Mouse (Mus musculus) limb, embryonic 15.5 days (tissue): ENCODE measurements around the gene Zfhx2. TPM values are rescaled to one million over a fixed set of nuclear protein-coding genes. Genes with fewer than 3 reads are reported as not detected.
A peak's percentile ranks its signal among the peaks of the same experiment; 100 is the strongest.

Experiments used
- ATAC-seq: fragments of 200-750 bp; cut with Nextera tagmentation; 2 replicates; pipeline ENCODE4 v1.8.0; 2017; ENCODE audit warnings: low read depth, moderate TSS enrichment; ENCODE audit not compliant: insufficient number of reproducible peaks, low FRiP score, low TSS enrichment
- H3K27ac ChIP-seq: fragments of 300-500 bp; sonication (generic); 2 replicates; pipeline ENCODE4 v1.5.1; 2015; ENCODE audit warnings: moderate library complexity, mild to moderate bottlenecking, inconsistent platforms
- H3K27me3 ChIP-seq: fragments of 300-500 bp; sonication (generic); 2 replicates; pipeline ENCODE4 v1.6.1; 2015; ENCODE audit warnings: inconsistent platforms
- H3K36me3 ChIP-seq: fragments of 300-500 bp; sonication (generic); 2 replicates; pipeline ENCODE4 v1.6.1; 2015; ENCODE audit warnings: inconsistent platforms
- H3K4me1 ChIP-seq: fragments of 300-500 bp; sonication (generic); 2 replicates; pipeline ENCODE4 v1.6.1; 2015; ENCODE audit warnings: inconsistent platforms
- H3K4me2 ChIP-seq: fragments of 300-500 bp; sonication (generic); 2 replicates; pipeline ENCODE4 v1.6.1; 2015; ENCODE audit warnings: mild to moderate bottlenecking, inconsistent platforms
- H3K4me3 ChIP-seq: fragments of 300-500 bp; sonication (generic); 2 replicates; pipeline ENCODE4 v1.5.1; 2015; ENCODE audit warnings: mild to moderate bottlenecking, inconsistent platforms
- H3K9ac ChIP-seq: fragments of 300-500 bp; sonication (generic); 2 replicates; pipeline ENCODE4 v1.6.1; 2015; ENCODE audit warnings: inconsistent platforms
- H3K9me3 ChIP-seq: fragments of 300-500 bp; sonication (generic); 2 replicates; pipeline ENCODE4 v1.6.1; 2016; ENCODE audit warnings: inconsistent platforms
- WGBS: fragments of 180-500 bp; shearing (Covaris S2); methylation state at CpG from one replicate; pipeline ENCODE4 v1.1.7; 2015; 5-methylcytosine and 5-hydroxymethylcytosine counted together
- polyA plus RNA-seq: library from polyadenylated mRNA; unstranded; fragments of >200 nt; fragmentation: Nextera tagmentation; extraction: Ambion mirVana; gene quantifications from 2 replicates; pipeline ENCODE4 v1.2.1, GENCODE M21; 2015

Zfhx2 gene
- polyA plus RNA-seq, 1 experiment from 2014 or later = 4.8 TPM

DNA sequence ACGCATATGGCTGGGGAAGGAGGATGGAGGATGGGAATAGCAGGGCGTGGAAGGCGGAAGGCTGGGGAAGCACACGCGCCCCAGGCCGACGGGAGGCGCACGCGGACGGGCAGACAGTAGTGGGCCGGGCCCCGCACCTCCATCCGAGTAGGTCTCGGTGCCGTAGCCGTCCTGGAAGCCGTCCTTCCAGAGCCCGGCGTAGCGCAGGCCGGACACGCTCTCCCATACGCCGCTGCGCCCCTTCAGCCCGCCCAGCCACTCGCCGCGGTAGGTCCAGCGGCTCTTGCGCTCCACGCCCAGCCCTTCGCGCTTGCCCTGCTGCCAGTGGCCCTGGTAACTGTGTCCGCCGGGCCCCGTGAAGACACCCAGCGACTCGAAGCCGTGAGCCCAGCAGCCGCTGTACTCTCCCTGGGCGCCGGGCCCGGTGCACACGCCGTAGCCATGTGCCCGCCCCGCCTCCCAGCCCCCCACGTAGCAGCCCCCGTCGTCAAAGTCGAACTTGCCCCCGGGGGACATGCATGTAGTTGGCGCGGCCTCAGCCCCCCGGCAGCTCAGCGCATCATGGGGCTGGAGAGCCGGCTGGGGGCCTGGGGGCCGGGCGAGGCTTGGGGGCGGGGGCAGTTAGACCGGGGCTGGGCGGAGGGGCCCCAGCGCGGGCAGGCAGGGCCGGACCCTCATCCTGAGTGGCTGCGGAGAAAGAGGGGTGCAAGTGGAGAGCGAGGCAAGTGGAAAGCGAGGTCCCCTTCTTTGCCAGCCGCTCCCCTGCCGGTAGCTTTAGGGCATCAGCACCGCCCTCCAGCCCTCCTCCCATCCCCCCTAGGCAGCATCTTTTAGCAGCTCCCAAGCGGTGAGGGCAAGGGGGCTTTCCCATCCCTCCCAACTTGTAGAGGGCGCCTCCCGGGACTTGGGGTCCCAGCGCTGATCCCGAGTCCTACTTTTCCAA lies 22.9 kb upstream of the Zfhx2 start:
- no peaks in the 10 kb centered on the region for H3K9me3 ChIP-seq
- peak; percentile 45 for ATAC-seq
- H3K4me3 ChIP-seq = peak overlapping the region; percentile 54
- H3K9ac ChIP-seq = peak overlapping the region; percentile 44
- H3K4me2 ChIP-seq = peak overlapping the region; percentile 100
- peaks cover 36% of the 10 kb centered on the region for H3K4me1 ChIP-seq
- no peaks in the 10 kb centered on the region for H3K36me3 ChIP-seq
- H3K27ac ChIP-seq = no peak overlapping the region
- peaks cover 69% of the 10 kb centered on the region for H3K27me3 ChIP-seq
- under 1% methylated on average over 71 of the region's 78 CpGs for WGBS

DNA sequence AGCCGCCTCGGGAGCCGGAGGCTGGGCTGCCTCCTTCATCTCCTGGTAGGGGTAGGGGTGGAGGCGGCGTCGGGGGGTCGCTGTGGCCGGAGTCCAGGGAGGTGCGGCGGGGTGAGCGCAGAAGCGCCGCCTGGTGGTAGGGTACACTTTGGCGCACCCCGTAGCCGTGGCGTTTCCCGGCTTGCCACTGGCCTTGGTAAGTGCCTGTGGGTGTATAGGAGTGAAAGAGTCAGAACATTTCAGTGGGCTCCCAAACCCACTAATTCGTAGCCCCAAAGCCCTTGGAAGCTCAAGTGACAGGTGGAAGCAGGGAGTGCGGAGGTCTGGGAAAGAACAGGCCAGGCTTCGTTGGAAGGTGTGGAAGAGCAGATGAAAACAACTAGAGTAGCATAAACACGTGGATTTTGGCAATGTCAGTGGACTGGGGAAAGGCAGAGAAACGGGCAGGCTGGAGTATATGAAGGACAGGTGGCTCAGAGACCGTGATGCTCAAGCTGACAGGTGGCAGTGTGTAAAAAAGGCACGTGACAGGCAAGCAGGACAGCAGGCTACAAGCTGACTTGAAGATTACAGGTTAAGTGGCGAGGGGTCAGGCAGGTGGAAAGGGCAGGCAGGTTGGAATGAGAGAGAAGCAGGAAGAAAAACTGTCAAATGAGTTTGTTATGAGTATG lies 22.0 kb upstream of the Zfhx2 start:
- Histone ChIP-seq H3K9me3 (no peaks in the 10 kb centered on the region), H3K4me2 (peak overlapping the region; percentile 100), H3K27me3 (peaks cover 77% of the 10 kb centered on the region), H3K36me3 (no peaks in the 10 kb centered on the region), H3K9ac (no peak overlapping the region), H3K4me3 (peak overlapping the region; percentile 54), H3K27ac (no peak overlapping the region), H3K4me1 (peaks cover 45% of the 10 kb centered on the region)
- no peak for ATAC-seq
- WGBS = 8% methylated on average over 26 of the region's 26 CpGs

DNA sequence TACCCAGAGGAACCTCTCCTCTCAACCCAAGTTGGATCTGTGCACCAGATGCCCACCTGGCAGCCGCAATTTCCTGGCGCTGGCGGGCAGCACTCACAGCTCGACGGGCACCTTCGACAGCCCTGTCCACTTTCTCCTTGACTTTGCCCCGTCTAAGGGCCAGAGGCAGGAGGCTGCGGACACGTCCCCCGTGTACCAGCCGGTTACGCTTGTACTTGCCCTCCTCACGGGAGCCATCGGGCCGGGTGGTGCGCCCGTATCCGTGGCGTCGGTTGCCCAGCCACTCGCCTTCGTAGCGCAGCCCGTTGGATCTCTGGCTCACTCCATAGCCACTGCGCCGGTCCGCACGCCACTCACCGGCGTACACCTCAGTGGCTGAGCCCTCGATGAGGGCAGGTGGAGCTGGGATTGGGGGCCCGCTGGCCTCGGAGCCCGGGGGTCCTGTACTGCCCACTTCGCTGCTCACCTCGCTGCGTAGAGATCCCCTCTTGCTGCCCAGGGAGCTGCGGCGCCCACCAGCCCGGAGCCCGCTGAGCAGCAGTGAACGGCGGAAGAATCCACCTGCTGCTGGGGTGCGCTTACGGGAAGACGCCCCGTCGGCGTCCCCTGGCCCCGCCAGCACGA lies 21.3 kb upstream of the Zfhx2 start:
- H3K4me1 ChIP-seq = peaks cover 51% of the 10 kb centered on the region
- no peaks in the 10 kb centered on the region for H3K9me3 ChIP-seq
- H3K9ac ChIP-seq = no peak overlapping the region
- 0 out of 2 replicates have a peak overlapping the region, but pooled peaks have one; percentile 5 for H3K4me2 ChIP-seq
- no peaks in the 10 kb centered on the region for H3K36me3 ChIP-seq
- no peak overlapping the region for H3K27ac ChIP-seq
- H3K27me3 ChIP-seq = peaks cover 77% of the 10 kb centered on the region
- ATAC-seq = no peak
- 67% methylated on average over 51 of the region's 51 CpGs for WGBS
- peak overlapping the region; percentile 54; the same call in 1 of the 2 replicates for H3K4me3 ChIP-seq

DNA sequence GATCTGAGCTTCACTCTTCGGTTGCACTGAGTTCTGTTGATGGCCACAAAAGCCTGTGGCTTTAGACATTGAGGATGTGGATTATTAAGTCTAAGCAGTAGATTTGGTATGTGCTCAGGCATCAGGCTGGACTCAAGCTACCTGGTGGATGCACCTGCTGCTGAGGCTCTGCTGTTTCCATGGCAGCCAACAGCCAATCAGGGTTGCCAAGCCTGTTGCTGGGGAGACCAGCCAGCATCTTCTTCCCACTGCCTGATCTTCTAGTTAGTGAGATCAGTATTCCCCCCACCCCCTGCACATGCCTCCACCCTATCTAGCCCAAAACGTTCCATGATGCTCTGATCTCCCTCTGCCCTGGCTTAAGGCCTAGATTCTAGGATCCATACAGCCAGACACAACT lies 19.6 kb upstream of the Zfhx2 start:
- no peak overlapping the region for H3K27ac ChIP-seq
- no peaks in the 10 kb centered on the region for H3K9me3 ChIP-seq
- 65% methylated on average over 2 of the region's 2 CpGs for WGBS
- H3K4me3 ChIP-seq = no peak overlapping the region
- ATAC-seq = no peak
- no peak overlapping the region for H3K9ac ChIP-seq
- peaks cover 52% of the 10 kb centered on the region for H3K4me1 ChIP-seq
- H3K27me3 ChIP-seq = peaks cover 73% of the 10 kb centered on the region
- no peaks in the 10 kb centered on the region for H3K36me3 ChIP-seq
- no peak overlapping the region for H3K4me2 ChIP-seq

DNA sequence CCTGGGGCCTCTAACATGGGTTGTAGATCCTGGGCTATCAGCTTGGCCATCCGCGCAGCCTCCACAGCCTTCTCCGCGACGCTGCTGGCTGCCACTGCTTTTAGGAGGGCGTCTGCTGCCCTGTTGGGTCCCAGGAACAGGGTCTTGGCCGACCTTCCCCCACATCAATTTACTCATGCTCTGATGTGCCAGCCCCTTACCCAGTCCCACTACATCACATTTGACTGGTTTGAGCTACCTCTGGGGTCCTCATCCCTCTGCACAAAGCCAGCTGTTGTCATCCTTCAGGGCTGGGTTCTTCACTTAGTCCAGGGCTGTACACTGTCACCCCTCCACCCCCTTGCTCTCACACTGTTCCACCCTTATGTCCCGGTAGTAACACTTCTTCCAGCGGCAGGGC lies 18.0 kb upstream of the Zfhx2 start:
- no peak overlapping the region for H3K4me2 ChIP-seq
- no peaks in the 10 kb centered on the region for H3K36me3 ChIP-seq
- H3K27ac ChIP-seq = no peak overlapping the region
- 31% methylated on average over 9 of the region's 9 CpGs for WGBS
- ATAC-seq = no peak
- peaks cover 61% of the 10 kb centered on the region for H3K27me3 ChIP-seq
- H3K4me3 ChIP-seq = no peak overlapping the region
- no peaks in the 10 kb centered on the region for H3K9me3 ChIP-seq
- peaks cover 46% of the 10 kb centered on the region for H3K4me1 ChIP-seq
- no peak overlapping the region for H3K9ac ChIP-seq

DNA sequence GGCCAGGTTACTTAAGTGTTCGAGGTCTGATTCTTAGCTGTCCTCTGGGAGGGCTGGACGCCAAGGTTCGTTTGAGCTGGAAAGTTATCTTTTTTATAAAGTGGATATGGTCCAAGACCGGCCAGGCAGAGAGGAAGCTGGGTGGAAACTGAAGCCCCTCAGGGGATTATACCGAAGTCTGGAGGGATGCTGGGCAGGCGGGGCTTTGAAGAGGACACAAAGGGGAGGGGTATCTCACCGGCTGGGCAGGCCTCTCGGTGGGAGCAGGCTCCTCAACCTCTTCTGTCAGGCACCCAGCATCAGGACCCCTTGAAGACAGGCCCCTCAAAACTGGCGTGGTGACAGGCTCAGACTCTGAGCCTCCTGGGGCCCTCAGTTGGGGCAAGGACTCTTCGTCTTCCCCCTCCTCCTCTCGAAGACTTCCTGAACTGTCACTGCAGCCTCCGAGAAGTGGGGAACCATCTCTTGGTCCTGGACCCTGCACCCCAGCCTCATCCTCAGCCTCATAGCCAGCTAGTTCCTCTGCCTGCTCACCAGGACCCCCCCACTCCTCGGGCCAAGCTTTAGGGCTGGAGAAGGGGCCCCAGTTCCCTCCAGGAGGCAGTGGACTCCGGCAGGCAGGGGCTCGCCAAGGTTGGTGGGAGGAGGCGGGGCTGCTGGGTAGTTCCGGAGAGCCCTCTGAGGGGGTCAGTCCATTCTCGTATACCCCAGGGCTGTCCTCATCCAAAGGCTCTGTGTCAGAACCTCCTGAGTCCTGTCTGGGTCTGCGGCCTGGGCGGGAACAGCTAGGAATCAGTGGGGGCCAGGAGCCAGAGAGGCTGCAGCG lies 17.1 kb upstream of the Zfhx2 start:
- Histone ChIP-seq H3K27ac (peak overlapping the region; percentile 33; the same call in 1 of the 2 replicates), H3K4me2 (no peak overlapping the region), H3K36me3 (no peaks in the 10 kb centered on the region), H3K4me1 (peaks cover 42% of the 10 kb centered on the region), H3K9ac (no peak overlapping the region), H3K9me3 (no peaks in the 10 kb centered on the region), H3K4me3 (no peak overlapping the region), H3K27me3 (peaks cover 53% of the 10 kb centered on the region)
- ATAC-seq = no peak
- WGBS = 9% methylated on average over 21 of the region's 21 CpGs

GRCm38 (mm10) chr14:55108202-55108870 lies 16.2 kb upstream of the Zfhx2 start:
- peaks cover 34% of the 10 kb centered on the region for H3K4me1 ChIP-seq
- ATAC-seq = no peak
- H3K4me3 ChIP-seq = no peak overlapping the region
- H3K9ac ChIP-seq = no peak overlapping the region
- H3K27ac ChIP-seq = no peak overlapping the region
- H3K36me3 ChIP-seq = 0 out of 2 replicates have a peak, but pooled peaks cover 5% of the 10 kb centered on the region
- no peaks in the 10 kb centered on the region for H3K9me3 ChIP-seq
- peaks cover 43% of the 10 kb centered on the region for H3K27me3 ChIP-seq
- H3K4me2 ChIP-seq = no peak overlapping the region
- 40% methylated on average over 9 of the region's 9 CpGs for WGBS

DNA sequence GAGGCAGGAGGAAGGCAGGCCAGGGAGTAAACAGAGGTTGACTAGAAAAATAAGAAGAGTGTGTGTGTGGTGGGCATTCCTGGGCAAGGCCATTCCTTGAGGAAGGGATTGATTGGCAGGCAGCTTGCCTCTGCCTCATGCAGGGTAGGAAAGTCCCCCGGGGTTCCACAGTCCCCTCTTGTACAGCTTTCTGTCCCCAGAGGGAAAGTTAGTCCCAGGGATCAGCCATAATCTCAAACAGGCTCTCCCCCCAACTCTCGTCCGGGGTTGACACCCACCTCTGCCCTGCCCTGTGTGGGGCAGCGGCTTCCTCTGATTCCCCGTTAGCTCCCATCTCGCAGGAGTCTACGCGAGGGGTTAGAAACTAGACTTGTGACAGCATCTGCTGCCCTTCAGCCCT lies 14.9 kb upstream of the Zfhx2 start:
- peaks cover 31% of the 10 kb centered on the region for H3K27me3 ChIP-seq
- no peak overlapping the region for H3K27ac ChIP-seq
- H3K4me3 ChIP-seq = no peak overlapping the region
- H3K36me3 ChIP-seq = 0 out of 2 replicates have a peak, but pooled peaks cover 11% of the 10 kb centered on the region
- ATAC-seq = no peak
- H3K4me2 ChIP-seq = no peak overlapping the region
- no peak overlapping the region for H3K9ac ChIP-seq
- H3K4me1 ChIP-seq = peaks cover 34% of the 10 kb centered on the region
- no peaks in the 10 kb centered on the region for H3K9me3 ChIP-seq
- WGBS = 64% methylated on average over 8 of the region's 8 CpGs

DNA sequence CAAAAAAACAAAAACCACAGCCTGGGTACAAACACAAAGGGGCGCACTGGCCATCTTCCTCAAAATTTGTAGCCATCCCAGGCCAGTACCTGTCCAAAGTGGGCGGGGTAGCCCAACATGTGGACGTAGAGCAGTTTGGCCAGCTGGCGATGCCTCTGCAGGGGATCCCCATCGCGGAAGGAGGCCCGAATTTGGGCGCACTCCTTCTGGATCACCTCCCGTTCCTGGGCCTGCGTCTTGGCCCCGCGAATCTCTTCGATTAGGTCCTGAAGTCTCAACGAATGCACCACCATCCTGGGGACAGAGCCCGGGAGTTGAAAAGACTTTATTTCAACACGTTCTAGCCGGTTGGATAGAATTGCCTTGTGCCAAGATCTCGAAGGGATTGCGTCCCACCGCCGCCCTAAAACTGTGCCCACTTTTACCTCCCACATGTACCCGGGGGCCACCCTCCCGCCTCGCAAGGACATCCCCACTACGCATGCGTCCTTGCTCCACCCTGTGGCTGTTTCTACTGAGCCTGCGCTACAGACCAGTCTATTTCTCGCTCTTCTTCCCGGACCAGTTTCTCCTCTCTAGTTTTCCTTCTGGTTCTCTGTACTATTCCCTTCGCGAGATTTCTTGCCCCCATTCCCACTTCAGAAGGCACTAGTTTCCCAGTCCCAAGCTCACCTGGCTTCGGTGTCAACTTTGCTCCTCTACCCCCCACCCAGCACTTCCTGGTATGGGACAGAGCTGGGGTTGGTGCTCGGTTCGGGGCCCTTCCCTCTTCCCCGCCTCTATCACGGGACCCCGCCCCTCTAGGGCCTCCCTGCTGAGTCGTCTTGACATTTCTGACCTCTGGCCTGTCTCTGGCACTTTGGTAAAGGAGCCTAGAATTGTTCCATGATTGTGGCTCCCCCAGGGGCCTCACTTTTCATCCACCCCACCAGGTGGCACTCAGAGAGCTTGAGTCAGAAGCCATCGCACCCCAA lies 14.0 kb upstream of the Zfhx2 start, which contains the start of gene Ap1g2:
TSS of gene Ap1g2 (minus strand) at position 758 of the 974 bp plus-strand sequence.
- H3K9me3 ChIP-seq = no peaks in the 10 kb centered on the region
- H3K4me3 ChIP-seq = peak within 1 kb of the TSS; percentile 53
- H3K27ac ChIP-seq = peak within 1 kb of the TSS; percentile 86
- ATAC-seq = peak; percentile 61; the same call in 1 of the 2 replicates
- H3K4me1 ChIP-seq = peaks cover 34% of the 10 kb centered on the region
- H3K36me3 ChIP-seq = peaks cover 13% of the 10 kb centered on the region; the same call in 1 of the 2 replicates
- WGBS = under 1% methylated on average over 39 of the region's 39 CpGs
- H3K9ac ChIP-seq = peak within 1 kb of the TSS; percentile 59
- H3K4me2 ChIP-seq = peak within 1 kb of the TSS; percentile 90
- H3K27me3 ChIP-seq = peaks cover 23% of the 10 kb centered on the region

DNA sequence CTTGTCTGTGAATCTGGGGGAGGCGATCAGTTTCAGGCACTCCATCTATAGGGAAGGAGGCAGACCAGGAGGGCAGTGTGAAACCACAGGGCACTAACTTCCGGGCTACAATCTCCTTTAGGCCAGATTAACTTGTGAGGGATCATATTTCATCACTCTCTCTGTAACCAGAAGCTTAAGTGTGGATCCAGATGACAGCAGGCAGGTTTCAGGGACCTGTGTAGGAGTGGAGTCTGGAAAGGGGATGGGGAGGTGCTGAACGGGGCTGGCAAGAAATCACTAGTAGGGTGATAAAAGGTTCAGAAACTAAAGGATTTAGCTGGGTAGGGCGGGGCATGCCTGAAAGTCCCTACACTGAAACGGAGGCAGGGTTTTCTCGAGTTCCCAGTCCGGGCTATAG lies 13.3 kb upstream of the Zfhx2 start:
- Histone ChIP-seq H3K27ac (peak overlapping the region; percentile 86), H3K9me3 (no peaks in the 10 kb centered on the region), H3K36me3 (peaks cover 19% of the 10 kb centered on the region; the same call in 1 of the 2 replicates), H3K4me2 (peak overlapping the region; percentile 90), H3K4me1 (peaks cover 34% of the 10 kb centered on the region), H3K4me3 (peak overlapping the region; percentile 53), H3K27me3 (peaks cover 15% of the 10 kb centered on the region), H3K9ac (peak overlapping the region; percentile 59)
- 4% methylated on average over 7 of the region's 7 CpGs for WGBS
- no peak for ATAC-seq
